Comparison of ENCODE assay signal across 8 mouse cellular contexts in genomic region chr7:141229702-141230101, GRCm38 (mm10). TPM values are rescaled to one million over a fixed set of nuclear protein-coding genes. Genes with fewer than 3 reads are reported as not detected.
DNase-seq lines count a peak whose midpoint lies in the region; ATAC-seq and TF ChIP-seq lines count a peak whose summit lies in the region.

No protein-coding gene starts in this region.

- no peak for TF ChIP-seq RAD21 in MEL (IDR thresholded peaks at IDR 0.05; ENCODE audit: low read depth, low read length)

- peak overlapping the region; percentile 86 for H3K4me2 ChIP-seq in heart, embryonic 14.5 days (ENCODE audit: low read length)

- H3K36me3 ChIP-seq in heart, embryonic 14.5 days (ENCODE audit: control insufficient read depth, insufficient read depth, low read length), result peaks cover 44% of the 10 kb centered on the region
- H3K36me3 ChIP-seq in MEL (ENCODE audit: control insufficient read depth in 1 of 2, insufficient read depth in 2 of 2, low read length in 2 of 2), result peaks cover 11 to 20% of the 10 kb centered on the region in 2 experiments; a peak in 3 of 4 replicates
- H3K36me3 ChIP-seq in hindbrain, embryonic 10.5 days, result peaks cover 46% of the 10 kb centered on the region
- peaks cover 46% of the 10 kb centered on the region for H3K36me3 ChIP-seq in midbrain, embryonic 10.5 days

- no peak overlapping the region for H3K27ac ChIP-seq in heart, embryonic 14.5 days (replicated peaks in 1 of 2; ENCODE audit: control insufficient read depth in 1 of 2, insufficient read depth in 1 of 2, low read depth in 2 of 2, low read length in 2 of 2)
- H3K27ac ChIP-seq in MEL (ENCODE audit: control insufficient read depth, low read depth, low read length), result no peak overlapping the region
- peak overlapping the region; percentile 99; the same call in 1 of the 2 replicates for H3K27ac ChIP-seq in hindbrain, embryonic 10.5 days
- peak overlapping the region; percentile 99; the same call in 1 of the 2 replicates for H3K27ac ChIP-seq in midbrain, embryonic 10.5 days (replicated peaks)

- peak overlapping the region; percentile 89 to 100 for H3K4me3 ChIP-seq in heart, embryonic 14.5 days (ENCODE audit: control insufficient read depth in 1 of 2, insufficient read depth in 1 of 2, low read depth in 1 of 2, low read length in 2 of 2)
- peak overlapping the region; percentile 76 to 78 for H3K4me3 ChIP-seq in MEL (ENCODE audit: control insufficient read depth in 1 of 2, insufficient read depth in 1 of 2, low read depth in 2 of 2, low read length in 2 of 2)
- peak overlapping the region; percentile 73 for H3K4me3 ChIP-seq in hindbrain, embryonic 10.5 days
- H3K4me3 ChIP-seq in midbrain, embryonic 10.5 days, result peak overlapping the region; percentile 96

- no peak for DNase-seq in heart, postnatal 14 days
- DNase-seq in MEL (ENCODE audit: low read depth, low spot score), result no peak
- no peak for DNase-seq in hindbrain, embryonic 10.5 days (ENCODE audit: low spot score)
- DNase-seq in midbrain, embryonic 10.5 days (ENCODE audit: low spot score), result no peak
- no peak for DNase-seq in layer of hippocampus, adult 18-20 months (ENCODE audit: low spot score in 2 of 2)
- DNase-seq in adrenal gland, postnatal 36 days, result no peak
- no peak for DNase-seq in gastrocnemius, postnatal 10 days

- peaks cover 36% of the 10 kb centered on the region for H3K79me2 ChIP-seq in MEL (ENCODE audit: control insufficient read depth, insufficient read depth, low read length, poor library complexity)

- no peak for TF ChIP-seq CTCF in MEL (IDR thresholded peaks at IDR 0.05 in 2 of 3, conservative IDR thresholded peaks at IDR 0.05 in 1 of 3; ENCODE audit: control insufficient read depth in 1 of 3, insufficient read depth in 1 of 3, low read depth in 2 of 3, low read length in 3 of 3, poor library complexity in 1 of 3, severe bottlenecking in 1 of 3)

- TF ChIP-seq EP300 in MEL (IDR thresholded peaks at IDR 0.05; ENCODE audit: low read depth in 1 of 2, low read length in 2 of 2), result no peak

- H3K9ac ChIP-seq in heart, embryonic 14.5 days (ENCODE audit: low read length), result peak overlapping the region; percentile 99
- peak overlapping the region; percentile 83 for H3K9ac ChIP-seq in MEL (ENCODE audit: control insufficient read depth, low read depth, low read length, poor library complexity, severe bottlenecking)

- WGBS in heart, embryonic 14.5 days, result 41% methylated on average over 6 of the region's 6 CpGs
- WGBS in hindbrain, embryonic 10.5 days, result 63% methylated on average over 6 of the region's 6 CpGs
- WGBS in midbrain, embryonic 10.5 days, result 68% methylated on average over 6 of the region's 6 CpGs

- no peak for TF ChIP-seq POLR2A in MEL (IDR thresholded peaks at IDR 0.05; ENCODE audit: control insufficient read depth in 1 of 2, insufficient read depth in 1 of 2, low read depth in 1 of 2, low read length in 2 of 2, poor library complexity in 1 of 2)

- no peaks in the 10 kb centered on the region for H3K27me3 ChIP-seq in heart, embryonic 14.5 days (ENCODE audit: control insufficient read depth, insufficient read depth, low read length)
- no peaks in the 10 kb centered on the region for H3K27me3 ChIP-seq in MEL (ENCODE audit: control insufficient read depth in 1 of 2, insufficient read depth in 2 of 2, low read length in 2 of 2)
- H3K27me3 ChIP-seq in hindbrain, embryonic 10.5 days (ENCODE audit: insufficient read depth, poor library complexity, severe bottlenecking), result no peaks in the 10 kb centered on the region
- H3K27me3 ChIP-seq in midbrain, embryonic 10.5 days (ENCODE audit: low read depth, poor library complexity, severe bottlenecking), result no peaks in the 10 kb centered on the region

- intact Hi-C loops in heart, postnatal 14 days (cut with DNase I), result loop anchor here (5.0 to 10.0 kb wide), 3 partner anchors 65 to 295 kb away; no protein-coding TSS in a partner anchor

- H3K4me1 ChIP-seq in heart, embryonic 14.5 days (ENCODE audit: control insufficient read depth in 2 of 2, insufficient read depth in 2 of 2, low read length in 2 of 2), result peaks cover 7 to 15% of the 10 kb centered on the region in 2 experiments
- peaks cover 4 to 12% of the 10 kb centered on the region in 2 experiments; a peak in 2 of 4 replicates for H3K4me1 ChIP-seq in MEL (ENCODE audit: control insufficient read depth in 1 of 2, insufficient read depth in 2 of 2, low read length in 2 of 2)
- peaks cover 26% of the 10 kb centered on the region for H3K4me1 ChIP-seq in hindbrain, embryonic 10.5 days (replicated peaks)
- H3K4me1 ChIP-seq in midbrain, embryonic 10.5 days, result peaks cover 29% of the 10 kb centered on the region

- no peaks in the 10 kb centered on the region for H3K9me3 ChIP-seq in heart, embryonic 14.5 days (ENCODE audit: control insufficient read depth, low read length)
- H3K9me3 ChIP-seq in MEL (replicated peaks; ENCODE audit: insufficient read depth, low read length), result no peaks in the 10 kb centered on the region
- H3K9me3 ChIP-seq in hindbrain, embryonic 10.5 days, result no peaks in the 10 kb centered on the region
- H3K9me3 ChIP-seq in midbrain, embryonic 10.5 days (replicated peaks), result no peaks in the 10 kb centered on the region

- no peak for ATAC-seq in heart, embryonic 14.5 days (ENCODE audit: insufficient number of reproducible peaks, insufficient read depth, low FRiP score, low read depth)

TF ChIP-seq in MEL, 35 proteins besides CTCF, POLR2A, EP300 and RAD21 (continues in another document):
- TF ChIP-seq MAX (IDR thresholded peaks at IDR 0.05; ENCODE audit: low read length), result no peak
- TF ChIP-seq SMC3 (IDR thresholded peaks at IDR 0.05; ENCODE audit: low read depth, low read length), result no peak
- TF ChIP-seq ZMIZ1 (IDR thresholded peaks at IDR 0.05; ENCODE audit: low read depth, low read length), result no peak

RNA-seq across cellular contexts. Expression of gene Phrf1, which starts 1.1 kb away (rescaled TPM):
- 41.3 and 44.4 TPM in 2 replicates for polyA plus RNA-seq in heart, embryonic 14.5 days (2014; fragmentation: Nextera tagmentation; extraction: Ambion mirVana)
- 10 to 100 TPM; 43.4 to 44.3 TPM for total RNA-seq in heart, postnatal 14 days (2021)
- 65.0 and 66.1 TPM in 2 replicates for total RNA-seq in MEL (2012; rRNA removed)
- polyA plus RNA-seq in MEL (2012; ENCODE audit: insufficient read depth in 1 of 2, insufficient read length in 2 of 2, low read depth in 1 of 2, low replicate concordance in 2 of 2, missing spikeins in 1 of 2), result 1,000 to 10,000 TPM in 1 of 2 experiments, 10 to 100 TPM in 1; 91.2 to 1,029 TPM
- polyA plus RNA-seq in hindbrain, embryonic 10.5 days (2016; fragmentation: Nextera tagmentation; extraction: Ambion mirVana), result 106 and 108 TPM in 2 replicates
- 114 and 125 TPM in 2 replicates for polyA plus RNA-seq in midbrain, embryonic 10.5 days (2016; fragmentation: Nextera tagmentation; extraction: Ambion mirVana)
- 10 to 100 TPM; 76.9 to 78.8 TPM for total RNA-seq in layer of hippocampus, adult 18-20 months (2021)
- 10 to 100 TPM; 70.5 to 89.3 TPM for total RNA-seq in adrenal gland, postnatal 36 days (2021)
- 10 to 100 TPM; 29.8 to 37.0 TPM for total RNA-seq in gastrocnemius, postnatal 10 days (2021)

RNA-seq across cellular contexts. Expression of gene Rassf7, which starts 14.0 kb away (rescaled TPM):
- 12.1 and 12.4 TPM in 2 replicates for polyA plus RNA-seq in heart, embryonic 14.5 days (2014; fragmentation: Nextera tagmentation; extraction: Ambion mirVana)
- 1 to 10 TPM; 1.2 to 1.5 TPM for total RNA-seq in heart, postnatal 14 days (2021)
- 7.0 and 7.6 TPM in 2 replicates for total RNA-seq in MEL (2012; rRNA removed)
- 1 to 10 TPM in 1 of 2 experiments, not detected in 1; 9.5 TPM for polyA plus RNA-seq in MEL (2012; ENCODE audit: insufficient read depth in 1 of 2, insufficient read length in 2 of 2, low read depth in 1 of 2, low replicate concordance in 2 of 2, missing spikeins in 1 of 2)
- polyA plus RNA-seq in hindbrain, embryonic 10.5 days (2016; fragmentation: Nextera tagmentation; extraction: Ambion mirVana), result 58.5 and 59.0 TPM in 2 replicates
- 55.6 and 57.2 TPM in 2 replicates for polyA plus RNA-seq in midbrain, embryonic 10.5 days (2016; fragmentation: Nextera tagmentation; extraction: Ambion mirVana)
- 1 to 10 TPM in 1 of 2 experiments, under 1 TPM in 1; 0.71 to 1.5 TPM for total RNA-seq in layer of hippocampus, adult 18-20 months (2021)
- 1 to 10 TPM; 3.6 to 4.1 TPM for total RNA-seq in adrenal gland, postnatal 36 days (2021)
- total RNA-seq in gastrocnemius, postnatal 10 days (2021), result 1 to 10 TPM; 2.1 to 2.8 TPM

RNA-seq across cellular contexts. Expression of gene Lmntd2, which starts 15.8 kb away (rescaled TPM):
- 0.46 and 0.62 TPM in 2 replicates for polyA plus RNA-seq in heart, embryonic 14.5 days (2014; fragmentation: Nextera tagmentation; extraction: Ambion mirVana)
- total RNA-seq in heart, postnatal 14 days (2021), result not detected
- total RNA-seq in MEL (2012; rRNA removed), result not detected in 2 replicates
- polyA plus RNA-seq in MEL (2012; ENCODE audit: insufficient read depth in 1 of 2, insufficient read length in 2 of 2, low read depth in 1 of 2, low replicate concordance in 2 of 2, missing spikeins in 1 of 2), result under 1 TPM in 1 of 2 experiments, not detected in 1; 0.43 TPM
- polyA plus RNA-seq in hindbrain, embryonic 10.5 days (2016; fragmentation: Nextera tagmentation; extraction: Ambion mirVana), result 3.9 and 4.0 TPM in 2 replicates
- polyA plus RNA-seq in midbrain, embryonic 10.5 days (2016; fragmentation: Nextera tagmentation; extraction: Ambion mirVana), result 3.8 and 5.1 TPM in 2 replicates
- total RNA-seq in layer of hippocampus, adult 18-20 months (2021), result not detected
- under 1 TPM; 0.13 TPM for total RNA-seq in adrenal gland, postnatal 36 days (2021)
- not detected for total RNA-seq in gastrocnemius, postnatal 10 days (2021)

RNA-seq across cellular contexts. Expression of gene Lrrc56, which starts 35.7 kb away (rescaled TPM):
- polyA plus RNA-seq in heart, embryonic 14.5 days (2014; fragmentation: Nextera tagmentation; extraction: Ambion mirVana), result 1.6 and 2.8 TPM in 2 replicates
- 1 to 10 TPM; 2.6 to 3.6 TPM for total RNA-seq in heart, postnatal 14 days (2021)
- total RNA-seq in MEL (2012; rRNA removed), result 1.0 and 1.6 TPM in 2 replicates
- 1 to 10 TPM in 1 of 2 experiments, not detected in 1; 5.5 TPM for polyA plus RNA-seq in MEL (2012; ENCODE audit: insufficient read depth in 1 of 2, insufficient read length in 2 of 2, low read depth in 1 of 2, low replicate concordance in 2 of 2, missing spikeins in 1 of 2)
- polyA plus RNA-seq in hindbrain, embryonic 10.5 days (2016; fragmentation: Nextera tagmentation; extraction: Ambion mirVana), result 14.9 and 17.3 TPM in 2 replicates
- 14.4 and 14.6 TPM in 2 replicates for polyA plus RNA-seq in midbrain, embryonic 10.5 days (2016; fragmentation: Nextera tagmentation; extraction: Ambion mirVana)
- 1 to 10 TPM; 4.3 to 4.5 TPM for total RNA-seq in layer of hippocampus, adult 18-20 months (2021)
- 1 to 10 TPM; 4.7 to 8.8 TPM for total RNA-seq in adrenal gland, postnatal 36 days (2021)
- total RNA-seq in gastrocnemius, postnatal 10 days (2021), result 1 to 10 TPM; 2.7 to 3.2 TPM

RNA-seq across cellular contexts. Expression of gene Hras, which starts 35.9 kb away (rescaled TPM):
- 93.9 and 96.7 TPM in 2 replicates for polyA plus RNA-seq in heart, embryonic 14.5 days (2014; fragmentation: Nextera tagmentation; extraction: Ambion mirVana)
- 100 to 1,000 TPM; 101 to 104 TPM for total RNA-seq in heart, postnatal 14 days (2021)
- total RNA-seq in MEL (2012; rRNA removed), result 137 and 183 TPM in 2 replicates
- polyA plus RNA-seq in MEL (2012; ENCODE audit: insufficient read depth in 1 of 2, insufficient read length in 2 of 2, low read depth in 1 of 2, low replicate concordance in 2 of 2, missing spikeins in 1 of 2), result 100 to 1,000 TPM in 1 of 2 experiments, not detected in 1; 149 TPM
- polyA plus RNA-seq in hindbrain, embryonic 10.5 days (2016; fragmentation: Nextera tagmentation; extraction: Ambion mirVana), result 96.8 and 115 TPM in 2 replicates
- polyA plus RNA-seq in midbrain, embryonic 10.5 days (2016; fragmentation: Nextera tagmentation; extraction: Ambion mirVana), result 84.2 and 87.5 TPM in 2 replicates
- 100 to 1,000 TPM; 201 TPM for total RNA-seq in layer of hippocampus, adult 18-20 months (2021)
- 10 to 100 TPM; 89.1 to 93.9 TPM for total RNA-seq in adrenal gland, postnatal 36 days (2021)
- total RNA-seq in gastrocnemius, postnatal 10 days (2021), result 100 to 1,000 TPM; 205 to 240 TPM

Comparison
In these comparisons a context has a peak if more than half of its experiments do, and no peak if none do; other contexts are left out.
1. H3K27ac ChIP-seq: peak in hindbrain, embryonic 10.5 days (single experiment) and midbrain, embryonic 10.5 days (single experiment); none in heart, embryonic 14.5 days (0 of 2) and MEL (single experiment).
2. Peak in every context shown above with its lines, with median percentiles within 50 percentile points of each other: H3K4me3 ChIP-seq.